8 mouse cellular contexts compared by ENCODE assay signal in genomic region chr7:47150420-47151061, GRCm38 (mm10). TPM values are rescaled to one million over a fixed set of nuclear protein-coding genes. Genes with fewer than 3 reads are reported as not detected.
A peak's percentile ranks its signal among the peaks of the same experiment; 100 is the strongest.
DNase-seq lines count a peak whose midpoint lies in the region; ATAC-seq lines count a peak whose summit lies in the region.
"Had no signal": no experiment of that assay in that cellular context is flagged by ENCODE, and none has a peak within 500 bp of the region (broad histone marks: within the 10 kb centered on the region; RNA-seq: fewer than 3 reads in every experiment).

No protein-coding gene starts in this region.

- WGBS in forebrain, embryonic 15.5 days, result 18% methylated on average over 11 of the region's 11 CpGs
- 15% methylated on average over 11 of the region's 11 CpGs for WGBS in kidney, embryonic 14.5 days

- H3K9me3 ChIP-seq in forebrain, embryonic 15.5 days, result no peaks in the 10 kb centered on the region
- 0 out of 2 replicates have a peak, but pooled peaks cover 2% of the 10 kb centered on the region for H3K9me3 ChIP-seq in kidney, embryonic 14.5 days (ENCODE audit: control insufficient read depth, low read length)
- H3K9me3 ChIP-seq: heart, embryonic 15.5 days had no signal

- no peaks in the 10 kb centered on the region for H3K27me3 ChIP-seq in forebrain, embryonic 15.5 days
- no peaks in the 10 kb centered on the region for H3K27me3 ChIP-seq in kidney, embryonic 14.5 days (ENCODE audit: control insufficient read depth, insufficient read depth, low read length)

- no peak overlapping the region for H3K4me2 ChIP-seq in forebrain, embryonic 15.5 days (replicated peaks)
- no peak overlapping the region for H3K4me2 ChIP-seq in kidney, embryonic 14.5 days (replicated peaks; ENCODE audit: low read depth, low read length)
- H3K4me2 ChIP-seq: heart, embryonic 15.5 days had no signal

- H3K36me3 ChIP-seq in forebrain, embryonic 15.5 days, result no peaks in the 10 kb centered on the region
- H3K36me3 ChIP-seq in kidney, embryonic 14.5 days (ENCODE audit: control insufficient read depth, insufficient read depth, low read length), result no peaks in the 10 kb centered on the region
- H3K36me3 ChIP-seq: heart, embryonic 15.5 days had no signal

- no peak overlapping the region for H3K9ac ChIP-seq in forebrain, embryonic 15.5 days (replicated peaks)
- H3K9ac ChIP-seq in kidney, embryonic 14.5 days (ENCODE audit: low read depth, low read length), result no peak overlapping the region
- H3K9ac ChIP-seq: heart, embryonic 15.5 days had no signal

- H3K4me1 ChIP-seq in forebrain, embryonic 15.5 days, result no peaks in the 10 kb centered on the region
- H3K4me1 ChIP-seq in kidney, embryonic 14.5 days (ENCODE audit: control insufficient read depth, insufficient read depth, low read length), result no peaks in the 10 kb centered on the region
- H3K4me1 ChIP-seq: heart, embryonic 15.5 days had no signal

- ATAC-seq in forebrain, embryonic 15.5 days (replicated peaks), result peak; percentile 63; the same call in 1 of the 2 replicates
- 0 out of 2 replicates have a peak, but pooled peaks have one; percentile 20 for ATAC-seq in kidney, embryonic 14.5 days (ENCODE audit: low FRiP score, low TSS enrichment)

- peak; percentile 57 for DNase-seq in A20 (ENCODE audit: low read depth, low spot score)
- peak; percentile 75 for DNase-seq in CD4-positive, CD25-positive, alpha-beta regulatory T cell, adult 2 months (ENCODE audit: low read depth, low spot score)
- DNase-seq in c-Kit-positive CD71-positive TER-119-negative erythroid progenitor cells, embryonic 14.5 days (ENCODE audit: low read depth), result peak; percentile 49
- DNase-seq in lung, postnatal 14 days, result peak; percentile 41
- peak; percentile 40 for DNase-seq in retina, postnatal 7 days (ENCODE audit: low read depth, low spot score)

- H3K4me3 ChIP-seq in forebrain, embryonic 15.5 days, result no peak overlapping the region
- no peak overlapping the region for H3K4me3 ChIP-seq in kidney, embryonic 14.5 days (ENCODE audit: low read length)
- H3K4me3 ChIP-seq: heart, embryonic 15.5 days had no signal

- no peak overlapping the region for H3K27ac ChIP-seq in forebrain, embryonic 15.5 days (replicated peaks)
- H3K27ac ChIP-seq in kidney, embryonic 14.5 days (ENCODE audit: low read depth, low read length), result no peak overlapping the region
- H3K27ac ChIP-seq: heart, embryonic 15.5 days had no signal

RNA-seq across cellular contexts. Expression of gene Ptpn5, which starts 17.1 kb away (rescaled TPM):
- polyA plus RNA-seq in forebrain, embryonic 15.5 days (2015; fragmentation: Nextera tagmentation; extraction: Ambion mirVana), result 69.6 and 72.1 TPM in 2 replicates
- 0.57 and 0.91 TPM in 2 replicates for polyA plus RNA-seq in kidney, embryonic 14.5 days (2014; fragmentation: Nextera tagmentation; extraction: Ambion mirVana)

RNA-seq across cellular contexts. Expression of gene Mrgpra6, which starts 54.2 kb away (rescaled TPM):
- not detected in 2 replicates for polyA plus RNA-seq in forebrain, embryonic 15.5 days (2015; fragmentation: Nextera tagmentation; extraction: Ambion mirVana)
- polyA plus RNA-seq in kidney, embryonic 14.5 days (2014; fragmentation: Nextera tagmentation; extraction: Ambion mirVana), result not detected in 2 replicates
- polyA plus RNA-seq: heart, embryonic 15.5 days had no signal

Comparison
In these comparisons a context has a peak if more than half of its experiments do, and no peak if none do; other contexts are left out.
1. RNA of gene Ptpn5, which starts 17.1 kb away (polyA plus RNA-seq): 69.6 to 72.1 TPM in forebrain, embryonic 15.5 days; 0.57 to 0.91 TPM in kidney, embryonic 14.5 days; every median in the first group is over 10 times any median in the second.
2. Peak in every context shown above with its lines, with median percentiles within 50 percentile points of each other: DNase-seq.